Mouse (Mus musculus) liver, embryonic 14.5 days (tissue): Measurements from ENCODE around the gene Ifitm6. TPM values are rescaled to one million over a fixed set of nuclear protein-coding genes. Genes with fewer than 3 reads are reported as not detected.
A peak's percentile ranks its signal among the peaks of the same experiment; 100 is the strongest.

Experiments
- ATAC-seq: fragments of 200-750 bp; cut with Nextera tagmentation; 2 replicates; pipeline ENCODE4 v1.8.0; 2017; ENCODE audit warnings: moderate number of reproducible peaks, mild to moderate bottlenecking, moderate library complexity; ENCODE audit not compliant: insufficient read depth
- DNase-seq, 3 experiments: peaks; one replicate each; pipeline ENCODE4 v3.0.0-alpha.2; 2012 to 2013; ENCODE audit warnings: low read depth in 3 of 3, low spot score in 3 of 3
- H3K27ac ChIP-seq: fragments of 300-500 bp; sonication (generic); 2 replicates; pipeline ENCODE4 v1.5.1; 2014; ENCODE audit warnings: moderate library complexity, mild to moderate bottlenecking, control low read depth, inconsistent platforms
- H3K27me3 ChIP-seq: fragments of 300-500 bp; sonication (generic); 2 replicates; pipeline ENCODE4 v1.6.1; 2014; ENCODE audit warnings: mild to moderate bottlenecking, low read length, moderate library complexity; ENCODE audit not compliant: control insufficient read depth, insufficient read depth
- H3K36me3 ChIP-seq: fragments of 300-500 bp; sonication (generic); replicated peaks from 2 replicates; pipeline ENCODE4 v1.6.1; 2014; ENCODE audit warnings: low read depth; ENCODE audit not compliant: control insufficient read depth, insufficient read depth
- H3K4me1 ChIP-seq, 2 experiments: fragments of 200-500 bp in 1 of 2; fragments of 300-500 bp in 1 of 2; sonication (generic) in 1 of 2; replicated peaks; 2 replicates each; pipeline ENCODE4 v1.6.1; 2012 to 2014; ENCODE audit warnings: antibody characterized with exemption in 1 of 2, inconsistent platforms in 1 of 2, low read length in 1 of 2; ENCODE audit not compliant: control insufficient read depth in 2 of 2, insufficient read depth in 2 of 2
- H3K4me2 ChIP-seq: fragments of 300-500 bp; sonication (generic); 2 replicates; pipeline ENCODE4 v1.6.1; 2014; ENCODE audit warnings: low read depth, mild to moderate bottlenecking, control low read depth, moderate library complexity
- H3K4me3 ChIP-seq, 2 experiments: fragments of 200-500 bp in 1 of 2; fragments of 300-500 bp in 1 of 2; sonication (generic) in 1 of 2; 2 replicates each; pipeline ENCODE4 v1.5.1; 2012 to 2014; ENCODE audit warnings: low read depth in 2 of 2, low read length in 2 of 2, mild to moderate bottlenecking in 2 of 2, control low read depth in 1 of 2, inconsistent platforms in 1 of 2, moderate library complexity in 1 of 2; ENCODE audit not compliant: insufficient read depth in 1 of 2
- H3K9ac ChIP-seq: fragments of 300-500 bp; sonication (generic); replicated peaks from 2 replicates; pipeline ENCODE4 v1.6.1; 2014; ENCODE audit warnings: mild to moderate bottlenecking, control low read depth, moderate library complexity
- H3K9me3 ChIP-seq: fragments of 300-500 bp; sonication (generic); 2 replicates; pipeline ENCODE4 v1.6.1; 2016; ENCODE audit warnings: low read length, mixed read lengths; ENCODE audit not compliant: control insufficient read depth
- CTCF ChIP-seq: IDR thresholded peaks from 2 replicates; pipeline ENCODE4 v1.5.1; 2016; ENCODE audit warnings: antibody characterized with exemption, low read depth, control low read depth
- EP300 ChIP-seq: IDR thresholded peaks from 2 replicates; pipeline ENCODE4 v1.6.1; 2016; ENCODE audit warnings: antibody characterized with exemption, low read depth
- WGBS: fragments of 180-500 bp; shearing (Covaris S2); extraction: QIAGEN DNeasy Blood & Tissue Kit; methylation state at CpG from one replicate; pipeline ENCODE4 v1.1.7; 2014; ENCODE audit not compliant: insufficient replicate concordance; 5-methylcytosine and 5-hydroxymethylcytosine counted together
- polyA plus RNA-seq, 2 experiments: library from polyadenylated mRNA; depleted of rRNA in 1 of 2; stranded (reverse) in 1 of 2; unstranded in 1 of 2; fragments of >200 nt; fragmentation: Nextera tagmentation in 1 of 2; extraction: Ambion mirVana in 1 of 2; gene quantifications; 2 replicates each; pipeline versions ENCODE4 v1.2.1 to v1.2.3; 2012 to 2014

Ifitm6 gene
- polyA plus RNA-seq, 2 experiments: 9.2 to 9.6 TPM

- Histone ChIP-seq H3K4me3 (peak overlapping the region; percentile 5 to 36; a peak in 3 of 4 replicates), H3K27ac (no peak overlapping the region), H3K4me1 (peaks cover 0 to 14% of the 10 kb centered on the region in 2 experiments; a peak in 2 of 4 replicates), H3K9ac (no peak overlapping the region), H3K4me2 (peak overlapping the region; percentile 56), H3K9me3 (no peaks in the 10 kb centered on the region), H3K27me3 (peaks cover 31% of the 10 kb centered on the region), H3K36me3 (no peaks in the 10 kb centered on the region)
- WGBS: 4% methylated on average over 37 of the region's 37 CpGs
- TF ChIP-seq CTCF (no peak), EP300 (no peak)
- ATAC-seq: no peak
- DNase-seq: no peak
Observed at GRCm38 (mm10) chr7:141061269-141061692, 43.6 kb upstream of the Ifitm6 start.

- TF ChIP-seq EP300 (no peak), CTCF (no peak)
- peak within 1 kb of the TSS; percentile 56 for H3K4me2 ChIP-seq
- no peak within 1 kb of the TSS for H3K27ac ChIP-seq
- no peaks in the 10 kb centered on the region for H3K36me3 ChIP-seq
- H3K27me3 ChIP-seq: peaks cover 31% of the 10 kb centered on the region
- peaks cover 0 to 14% of the 10 kb centered on the region in 2 experiments; a peak in 2 of 4 replicates for H3K4me1 ChIP-seq
- no peak within 1 kb of the TSS for H3K9ac ChIP-seq
- no peaks in the 10 kb centered on the region for H3K9me3 ChIP-seq
- peak within 1 kb of the TSS; percentile 5 to 36 for H3K4me3 ChIP-seq
- DNase-seq (no peak), ATAC-seq (peak; percentile 47; the same call in 1 of the 2 replicates)
- 2% methylated on average over 68 of the region's 72 CpGs for WGBS
Observed at GRCm38 (mm10) chr7:141060426-141061242, 42.9 kb upstream of the Ifitm6 start, which contains the start of gene B4galnt4. B4galnt4 (plus strand) TSS chr7:141061104.

GRCm38 (mm10) chr7:141059929-141060328 lies 42.2 kb upstream of the Ifitm6 start:
- ATAC-seq (no peak), DNase-seq (no peak)
- no peak for TF ChIP-seq CTCF
- no peak for TF ChIP-seq EP300
- WGBS: 51% methylated on average over 2 of the region's 2 CpGs
- H3K9ac ChIP-seq: no peak overlapping the region
- H3K4me1 ChIP-seq: peaks cover 0 to 14% of the 10 kb centered on the region in 2 experiments; a peak in 2 of 4 replicates
- H3K36me3 ChIP-seq: no peaks in the 10 kb centered on the region
- peaks cover 31% of the 10 kb centered on the region for H3K27me3 ChIP-seq
- no peak overlapping the region for H3K27ac ChIP-seq
- no peaks in the 10 kb centered on the region for H3K9me3 ChIP-seq
- H3K4me3 ChIP-seq: no peak overlapping the region
- H3K4me2 ChIP-seq: no peak overlapping the region

GRCm38 (mm10) chr7:141058601-141059341 lies 41.0 kb upstream of the Ifitm6 start:
- no peak for DNase-seq
- no peak overlapping the region for H3K9ac ChIP-seq
- no peak overlapping the region for H3K4me3 ChIP-seq
- H3K4me1 ChIP-seq: peaks cover 0 to 5% of the 10 kb centered on the region in 2 experiments; a peak in 2 of 4 replicates
- H3K27me3 ChIP-seq: peaks cover 31% of the 10 kb centered on the region
- H3K36me3 ChIP-seq: no peaks in the 10 kb centered on the region
- WGBS: 45% methylated on average over 14 of the region's 14 CpGs
- no peak for ATAC-seq
- H3K4me2 ChIP-seq: no peak overlapping the region
- TF ChIP-seq CTCF (no peak), EP300 (no peak)
- H3K9me3 ChIP-seq: no peaks in the 10 kb centered on the region
- H3K27ac ChIP-seq: no peak overlapping the region

GRCm38 (mm10) chr7:141057541-141057940 lies 39.8 kb upstream of the Ifitm6 start:
- Histone ChIP-seq H3K27me3 (peaks cover 31% of the 10 kb centered on the region), H3K4me2 (no peak overlapping the region), H3K4me1 (peaks cover 0 to 4% of the 10 kb centered on the region in 2 experiments; a peak in 2 of 4 replicates), H3K9ac (no peak overlapping the region), H3K27ac (no peak overlapping the region), H3K4me3 (no peak overlapping the region), H3K36me3 (no peaks in the 10 kb centered on the region), H3K9me3 (no peaks in the 10 kb centered on the region)
- WGBS: 74% methylated on average over 1 of the region's 1 CpGs
- ATAC-seq (no peak), DNase-seq (no peak)
- TF ChIP-seq CTCF: no peak
- TF ChIP-seq EP300: no peak
